8 mouse cellular contexts compared by ENCODE assay signal in the genomic region with DNA sequence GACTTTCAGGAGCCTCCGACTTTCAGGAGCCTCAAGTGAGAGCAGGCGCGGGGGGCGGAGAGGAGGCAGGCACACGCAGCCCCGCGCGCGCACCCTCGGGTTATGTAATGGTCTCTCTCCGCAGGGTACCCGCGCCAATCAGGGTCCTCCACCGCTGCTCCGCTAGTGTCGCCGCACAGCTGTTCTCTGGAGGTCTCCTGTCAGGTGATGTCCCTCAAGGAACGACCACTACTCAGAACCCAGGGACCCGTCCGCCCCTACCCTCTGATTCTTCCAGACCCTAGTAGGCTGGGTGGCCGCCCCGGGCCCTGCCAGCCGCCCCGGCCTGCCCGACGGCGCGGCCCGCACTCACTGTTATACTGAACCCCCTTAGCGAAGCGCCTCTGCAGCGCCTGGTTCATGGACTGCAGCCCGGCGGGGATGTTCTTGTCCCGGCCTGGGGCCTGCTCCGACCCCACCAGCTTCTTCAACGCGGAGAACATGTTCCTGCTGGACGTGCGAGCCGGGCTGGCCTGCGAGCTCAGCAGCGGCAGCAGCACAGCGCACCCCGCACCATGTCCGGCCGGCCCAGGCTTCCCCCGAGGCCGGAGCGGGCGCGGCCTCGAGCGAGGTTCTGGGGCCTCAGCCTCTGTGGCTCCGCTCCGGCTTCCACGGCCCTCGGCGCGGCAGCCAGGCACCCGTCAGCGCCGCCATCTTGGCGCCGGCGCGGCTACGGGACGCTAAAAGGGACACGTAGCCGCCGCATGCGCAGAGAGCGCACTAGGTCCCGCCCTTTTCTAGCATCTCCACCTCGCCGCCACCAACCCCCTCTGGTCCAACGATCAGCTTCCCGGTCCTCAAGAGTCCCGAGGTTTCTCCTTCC. TPM values are rescaled to one million over a fixed set of nuclear protein-coding genes. Genes with fewer than 3 reads are reported as not detected.
A peak's percentile ranks its signal among the peaks of the same experiment; 100 is the strongest.
DNase-seq lines count a peak whose midpoint lies in the region; ATAC-seq and TF ChIP-seq lines count a peak whose summit lies in the region.

Rabl6 (minus strand) TSS at position 761 of the 862 bp plus-strand sequence.

- TF ChIP-seq EP300 in heart, adult 2 months (IDR thresholded peaks at IDR 0.05; ENCODE audit: insufficient read depth, low read depth, low read length): 0 out of 2 replicates have a peak, but pooled peaks have one; percentile 19

- H3K79me2 ChIP-seq in heart, adult 2 months (replicated peaks; ENCODE audit: control insufficient read depth, insufficient read depth, low read length): peaks cover 4% of the 10 kb centered on the region

- under 1% methylated on average over 80 of the region's 80 CpGs for WGBS in embryonic facial prominence, embryonic 13.5 days
- WGBS in heart, adult 2 months: under 1% methylated on average over 80 of the region's 80 CpGs
- under 1% methylated on average over 80 of the region's 80 CpGs for WGBS in limb, embryonic 13.5 days
- under 1% methylated on average over 78 of the region's 80 CpGs for WGBS in midbrain, embryonic 16.5 days

- peaks cover 16% of the 10 kb centered on the region for H3K4me1 ChIP-seq in embryonic facial prominence, embryonic 13.5 days
- peaks cover 6% of the 10 kb centered on the region for H3K4me1 ChIP-seq in heart, adult 2 months (ENCODE audit: control insufficient read depth, insufficient read depth, low read length)
- H3K4me1 ChIP-seq in limb, embryonic 13.5 days: peaks cover 20% of the 10 kb centered on the region
- H3K4me1 ChIP-seq in midbrain, embryonic 16.5 days (ENCODE audit: control insufficient read depth, insufficient read depth, low read length): peaks cover 24% of the 10 kb centered on the region

- intact Hi-C loops in heart, adult 2 months (cut with DNase I): no loop called here

- TF ChIP-seq CTCF in heart, adult 2 months (IDR thresholded peaks at IDR 0.05): no peak

- peak within 1 kb of the TSS; percentile 100 for H3K4me3 ChIP-seq in embryonic facial prominence, embryonic 13.5 days
- H3K4me3 ChIP-seq in heart, adult 2 months: peak within 1 kb of the TSS; percentile 93
- H3K4me3 ChIP-seq in limb, embryonic 13.5 days: peak within 1 kb of the TSS; percentile 79
- peak within 1 kb of the TSS; percentile 75 for H3K4me3 ChIP-seq in midbrain, embryonic 16.5 days (ENCODE audit: low read depth, low read length)

- DNase-seq in 3134 (ENCODE audit: extremely low read depth, insufficient read length, low spot score): peak; percentile 85
- DNase-seq in adrenal gland, postnatal 36 days: peak; percentile 90 to 92
- DNase-seq in heart, adult 2 months: peak; percentile 93 to 95
- peak; percentile 86 to 90 for DNase-seq in kidney, adult 8-10 months
- peak; percentile 78 to 90 for DNase-seq in spleen, postnatal 10 days (ENCODE audit: low spot score in 2 of 2)

- peak within 1 kb of the TSS; percentile 98 for H3K9ac ChIP-seq in embryonic facial prominence, embryonic 13.5 days
- H3K9ac ChIP-seq in heart, adult 2 months (ENCODE audit: low read depth, low read length): peak within 1 kb of the TSS; percentile 85
- H3K9ac ChIP-seq in limb, embryonic 13.5 days: peak within 1 kb of the TSS; percentile 99
- peak within 1 kb of the TSS; percentile 82 for H3K9ac ChIP-seq in midbrain, embryonic 16.5 days (ENCODE audit: low read depth, low read length)

- peak; percentile 70; the same call in 1 of the 2 replicates for TF ChIP-seq POLR2A in heart, adult 2 months (IDR thresholded peaks at IDR 0.05; ENCODE audit: insufficient read depth, low read depth, low read length)

- ATAC-seq in embryonic facial prominence, embryonic 13.5 days (ENCODE audit: insufficient number of reproducible peaks, insufficient read depth, low FRiP score, low TSS enrichment, low read depth): peak; percentile 89
- ATAC-seq in limb, embryonic 13.5 days (ENCODE audit: low FRiP score, low read depth): peak; percentile 90
- ATAC-seq in midbrain, embryonic 16.5 days: peak; percentile 93

- peak within 1 kb of the TSS; percentile 69 for H3K4me2 ChIP-seq in embryonic facial prominence, embryonic 13.5 days
- H3K4me2 ChIP-seq in limb, embryonic 13.5 days (replicated peaks): peak within 1 kb of the TSS; percentile 74
- H3K4me2 ChIP-seq in midbrain, embryonic 16.5 days (ENCODE audit: low read length): peak within 1 kb of the TSS; percentile 80

- no peaks in the 10 kb centered on the region for H3K9me3 ChIP-seq in embryonic facial prominence, embryonic 13.5 days
- H3K9me3 ChIP-seq in limb, embryonic 13.5 days: no peaks in the 10 kb centered on the region
- no peaks in the 10 kb centered on the region for H3K9me3 ChIP-seq in midbrain, embryonic 16.5 days (replicated peaks; ENCODE audit: control insufficient read depth, low read length, poor library complexity, severe bottlenecking)

- H3K27ac ChIP-seq in embryonic facial prominence, embryonic 13.5 days: peak within 1 kb of the TSS; percentile 95
- H3K27ac ChIP-seq in heart, adult 2 months: peak within 1 kb of the TSS; percentile 93
- peak within 1 kb of the TSS; percentile 96 for H3K27ac ChIP-seq in limb, embryonic 13.5 days
- H3K27ac ChIP-seq in midbrain, embryonic 16.5 days (ENCODE audit: low read length): peak within 1 kb of the TSS; percentile 93

- H3K27me3 ChIP-seq in embryonic facial prominence, embryonic 13.5 days: no peaks in the 10 kb centered on the region
- H3K27me3 ChIP-seq in heart, adult 2 months (ENCODE audit: control insufficient read depth, insufficient read depth, low read length): no peaks in the 10 kb centered on the region
- peaks cover 9% of the 10 kb centered on the region for H3K27me3 ChIP-seq in limb, embryonic 13.5 days
- no peaks in the 10 kb centered on the region; the same call in 1 of the 2 replicates for H3K27me3 ChIP-seq in midbrain, embryonic 16.5 days (ENCODE audit: control insufficient read depth, insufficient read depth, low read depth, low read length)

- peaks cover 7% of the 10 kb centered on the region for H3K36me3 ChIP-seq in embryonic facial prominence, embryonic 13.5 days
- peaks cover 7% of the 10 kb centered on the region; the same call in 1 of the 2 replicates for H3K36me3 ChIP-seq in heart, adult 2 months (ENCODE audit: control insufficient read depth, insufficient read depth, low read length)
- H3K36me3 ChIP-seq in limb, embryonic 13.5 days: peaks cover 23% of the 10 kb centered on the region
- no peaks in the 10 kb centered on the region for H3K36me3 ChIP-seq in midbrain, embryonic 16.5 days (ENCODE audit: control insufficient read depth, insufficient read depth, low read length)

RNA-seq across cellular contexts. Expression of gene Rabl6, which starts in this region (rescaled TPM):
- 10 to 100 TPM; 85.4 to 97.5 TPM for total RNA-seq in adrenal gland, postnatal 36 days (2021)
- 80.3 and 81.9 TPM in 2 replicates for polyA plus RNA-seq in embryonic facial prominence, embryonic 13.5 days (2015; fragmentation: Nextera tagmentation; extraction: Ambion mirVana)
- 10 to 100 TPM; 61.2 to 65.3 TPM for total RNA-seq in heart, adult 2 months (2021)
- 48.8 and 56.0 TPM in 2 replicates for polyA plus RNA-seq in heart, adult 2 months (2012; rRNA removed)
- polyA plus RNA-seq in limb, embryonic 13.5 days (2015; fragmentation: Nextera tagmentation; extraction: Ambion mirVana): 76.9 and 83.8 TPM in 2 replicates
- 64.7 and 68.3 TPM in 2 replicates for polyA plus RNA-seq in midbrain, embryonic 16.5 days (2015; fragmentation: Nextera tagmentation; extraction: Ambion mirVana)

Comparison
In these comparisons a context has a peak if more than half of its experiments do, and no peak if none do; other contexts are left out.
1. Peak in every context shown above with its lines: DNase-seq, ATAC-seq, H3K4me3 ChIP-seq and H3K27ac ChIP-seq.